Mouse (Mus musculus): Measurements from ENCODE around the gene Smad6. TPM values are rescaled to one million over a fixed set of nuclear protein-coding genes. Genes with fewer than 3 reads are reported as not detected.

The Smad6 gene
- total RNA-seq, 4 experiments from 2014 or later = 1.9 to 2.8 (median 2.1) TPM

GRCm38 (mm10) chr9:63960829-63961185 lies 61.1 kb downstream of the Smad6 start:
- no peak for DNase-seq (ENCODE audit: low spot score in 2 of 2)

- DNase-seq (ENCODE audit: low spot score in 2 of 2) = no peak
These were observed 61.7 kb downstream of the Smad6 start for GRCm38 (mm10) chr9:63959933-63960828.

DNA sequence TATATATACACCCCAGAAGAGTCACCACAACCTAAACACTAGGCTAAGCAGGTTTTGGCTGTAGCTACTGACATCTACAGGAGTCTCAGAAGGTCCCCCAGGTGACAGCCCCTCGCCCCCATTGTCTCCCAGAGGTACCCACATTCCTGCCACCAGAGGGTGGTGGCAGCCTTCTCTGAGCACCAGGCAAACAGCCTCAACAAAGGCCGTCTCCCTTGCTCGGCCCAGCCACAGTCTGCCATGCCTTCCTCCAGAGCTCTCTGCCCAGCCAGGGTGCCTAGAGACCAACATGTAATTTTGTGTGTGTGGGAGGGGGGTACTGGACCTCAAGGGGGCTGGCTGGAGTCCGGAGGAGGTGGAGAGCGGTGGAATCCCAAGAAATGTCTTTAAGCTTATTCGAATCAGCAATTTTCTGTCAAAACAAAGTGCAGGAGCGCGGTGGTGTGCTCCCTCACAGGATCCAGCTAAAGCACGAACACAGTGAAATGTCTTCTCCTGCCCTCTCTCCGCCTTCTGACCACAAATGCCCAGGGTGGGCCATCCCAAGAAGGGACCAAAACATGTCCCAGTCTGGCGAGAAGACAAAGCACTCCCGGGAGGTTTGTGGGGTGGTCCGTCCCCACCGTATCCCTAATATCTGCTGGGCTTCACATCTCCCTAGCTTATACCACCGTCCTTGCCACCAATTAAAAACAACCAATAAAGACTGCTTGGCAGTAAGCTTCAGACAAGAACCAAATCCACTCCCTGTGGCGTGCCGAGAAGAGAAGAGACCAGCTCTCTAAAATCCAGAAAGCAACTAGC lies 62.5 kb downstream of the Smad6 start:
- no peak for DNase-seq (ENCODE audit: low spot score in 2 of 2)

DNA sequence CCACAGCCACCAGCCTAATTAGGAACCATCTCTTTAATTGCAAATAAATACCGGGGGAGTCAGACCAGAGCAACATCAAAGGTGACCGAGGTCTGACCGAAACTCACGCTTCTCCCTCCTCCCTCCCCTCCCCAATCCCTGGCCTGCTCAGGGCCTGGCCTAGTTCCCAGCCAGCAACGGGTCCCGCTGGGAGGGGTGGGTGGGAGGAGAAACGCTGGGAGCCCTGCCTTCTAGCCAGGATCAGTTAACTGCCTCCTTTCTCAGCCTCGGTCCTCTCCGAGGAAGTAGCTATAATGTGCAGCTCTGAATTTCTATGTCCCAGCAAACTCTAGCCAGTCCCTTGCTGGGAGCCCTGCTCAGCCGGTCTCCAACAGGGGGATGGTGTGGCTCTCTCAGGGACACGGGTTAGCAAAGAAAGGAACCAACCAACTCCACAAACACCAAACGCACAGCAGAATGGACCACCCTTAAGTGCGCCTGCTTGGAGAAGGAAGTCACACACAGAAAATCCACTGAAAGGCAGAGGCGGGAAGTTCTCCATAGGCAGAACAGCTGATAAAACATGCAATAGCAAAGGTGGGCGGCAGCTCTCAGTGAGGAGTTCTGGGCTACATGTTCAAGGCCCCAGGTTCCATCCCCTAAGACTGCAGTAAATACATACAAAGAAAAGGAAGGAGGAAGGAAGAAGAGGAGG lies 63.4 kb downstream of the Smad6 start:
- DNase-seq (ENCODE audit: low spot score in 2 of 2) = no peak

DNA sequence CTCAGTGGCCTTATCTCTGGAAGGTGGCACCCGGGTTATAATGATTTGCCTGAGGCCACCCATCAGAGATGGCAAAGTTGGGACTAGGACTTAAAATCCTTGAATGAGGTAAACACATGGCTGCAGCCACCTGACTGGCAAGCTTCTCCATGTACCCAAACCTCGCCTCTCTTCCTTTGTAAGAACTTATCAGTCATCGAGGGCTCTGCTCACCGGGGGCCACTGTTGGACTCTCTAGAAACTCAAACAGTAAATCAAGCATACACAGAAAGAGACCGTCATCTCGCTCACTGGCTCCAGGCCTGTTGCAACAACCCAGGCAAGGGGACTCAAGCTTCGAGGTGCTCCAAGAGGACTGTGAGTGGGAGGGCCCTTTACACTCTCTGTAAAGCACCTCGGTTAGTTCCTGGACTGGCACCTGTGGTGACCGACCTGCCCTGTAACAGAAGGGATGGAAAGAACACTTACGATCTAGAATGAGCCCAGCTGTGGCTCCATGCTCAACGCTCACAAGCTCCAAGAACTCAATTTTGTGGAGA lies 64.1 kb downstream of the Smad6 start:
- no peak for DNase-seq (ENCODE audit: low spot score in 2 of 2)

- peak in 1 of 2 experiments; percentile 59 for DNase-seq (ENCODE audit: low spot score in 2 of 2)
These were observed 65.8 kb downstream of the Smad6 start for GRCm38 (mm10) chr9:63956052-63956451.

GRCm38 (mm10) chr9:63953691-63954090 lies 68.2 kb downstream of the Smad6 start:
- DNase-seq (ENCODE audit: low spot score in 2 of 2) = peak in 1 of 2 experiments; percentile 30

GRCm38 (mm10) chr9:63952591-63952990 lies 69.3 kb downstream of the Smad6 start:
- DNase-seq (ENCODE audit: low spot score in 2 of 2) = no peak

DNA sequence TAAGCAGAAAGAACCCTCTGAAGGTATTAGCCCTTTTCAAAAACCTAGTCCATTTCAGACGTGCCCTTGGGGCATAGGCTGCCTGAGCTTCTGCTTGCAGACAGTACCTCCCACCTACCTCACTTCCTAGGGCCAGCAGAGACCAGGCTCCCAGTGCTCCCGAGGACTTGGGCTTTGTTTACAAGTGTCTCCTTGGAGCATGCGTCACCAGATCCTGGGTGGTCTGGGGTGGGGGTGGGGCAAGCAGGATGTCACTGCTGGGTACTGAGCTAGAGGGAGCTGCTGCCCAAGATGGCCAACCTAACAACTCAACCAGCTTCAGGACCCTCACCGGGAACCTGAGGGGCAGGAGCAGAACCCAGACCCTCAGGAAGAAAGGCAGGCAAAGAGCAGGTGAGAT lies 71.5 kb downstream of the Smad6 start:
- DNase-seq (ENCODE audit: low spot score in 2 of 2) = no peak

DNA sequence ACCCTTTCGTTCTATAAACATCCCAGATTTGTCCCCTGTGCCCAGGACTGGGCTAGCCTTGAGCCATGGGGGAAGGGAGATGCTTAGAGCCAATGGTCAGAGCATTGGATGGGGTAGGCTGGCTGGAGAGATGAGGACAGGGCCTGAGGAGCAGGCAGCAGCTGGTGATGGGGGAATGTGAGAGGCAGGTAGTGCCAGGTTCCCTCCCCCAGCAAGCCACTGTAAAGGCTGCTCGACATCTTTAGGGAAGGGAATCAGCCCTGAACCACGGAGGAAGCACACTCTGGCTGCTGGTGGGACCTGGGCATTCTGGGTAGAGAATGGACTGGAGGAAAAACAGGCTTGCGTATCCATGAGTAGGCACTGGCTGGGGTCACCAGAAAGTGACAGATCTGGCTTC lies 72.5 kb downstream of the Smad6 start:
- DNase-seq (ENCODE audit: low spot score in 2 of 2) = no peak

DNA sequence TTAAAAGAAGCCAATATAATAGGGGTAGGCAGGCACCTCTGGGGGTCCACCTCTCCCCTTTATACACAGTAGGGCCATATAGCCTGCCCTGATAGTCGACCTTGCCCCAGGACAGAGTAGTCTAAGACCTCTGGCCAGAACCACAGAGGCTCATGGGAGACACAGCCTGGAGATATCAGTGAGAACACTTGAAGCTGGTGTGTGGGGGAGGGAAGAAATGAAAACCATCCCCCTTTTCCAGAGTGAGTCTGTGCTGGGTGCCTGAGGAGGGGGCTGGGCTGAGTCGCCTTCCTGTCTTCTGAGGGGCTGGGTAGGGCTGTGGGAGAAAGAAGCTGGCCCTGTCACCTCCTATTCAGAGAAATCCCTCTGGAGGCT lies 79.3 kb downstream of the Smad6 start:
- no peak for DNase-seq (ENCODE audit: low spot score in 2 of 2)

DNA sequence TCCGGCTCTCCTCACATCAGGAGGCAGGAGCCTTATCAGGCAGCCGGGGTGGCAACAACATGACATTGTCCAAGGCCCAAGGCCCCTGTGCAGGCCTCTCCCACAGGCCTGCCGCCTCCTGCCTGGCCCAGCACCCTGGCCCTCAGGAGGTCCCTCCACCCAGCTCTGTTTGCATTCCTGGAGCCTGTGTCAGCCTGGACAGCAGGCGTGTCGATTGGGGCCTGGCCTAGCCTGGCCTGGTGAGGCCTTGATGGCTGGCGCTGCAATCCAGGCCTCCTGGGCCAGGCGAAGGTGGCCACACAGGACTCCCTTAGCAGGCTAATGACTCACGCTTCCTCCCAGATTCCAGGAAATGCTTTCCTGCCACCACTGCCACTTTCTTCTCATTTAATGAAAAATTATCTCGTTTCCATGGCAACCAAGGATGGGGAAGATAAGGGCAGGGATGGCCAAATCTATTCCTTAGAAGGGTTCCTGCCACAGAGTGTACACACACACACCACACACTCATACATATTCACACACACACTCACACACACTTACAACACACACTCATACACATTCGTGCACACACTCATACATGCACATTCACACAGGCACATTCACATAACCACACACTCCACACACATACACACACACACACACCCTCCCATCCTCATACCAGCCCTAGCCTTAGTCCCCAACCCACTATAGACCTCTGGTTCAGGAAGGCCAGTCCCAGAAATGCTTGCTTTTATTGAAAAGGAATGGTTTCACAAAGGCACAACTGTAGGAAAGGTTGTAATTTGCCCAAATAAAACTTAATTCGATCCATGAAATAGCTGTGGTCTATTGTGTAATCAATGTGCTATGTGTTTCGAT lies 79.9 kb downstream of the Smad6 start:
- no peak for DNase-seq (ENCODE audit: low spot score in 2 of 2)

GRCm38 (mm10) chr9:63936256-63936655 lies 85.6 kb downstream of the Smad6 start:
- no peak for DNase-seq (ENCODE audit: low spot score in 2 of 2)

DNA sequence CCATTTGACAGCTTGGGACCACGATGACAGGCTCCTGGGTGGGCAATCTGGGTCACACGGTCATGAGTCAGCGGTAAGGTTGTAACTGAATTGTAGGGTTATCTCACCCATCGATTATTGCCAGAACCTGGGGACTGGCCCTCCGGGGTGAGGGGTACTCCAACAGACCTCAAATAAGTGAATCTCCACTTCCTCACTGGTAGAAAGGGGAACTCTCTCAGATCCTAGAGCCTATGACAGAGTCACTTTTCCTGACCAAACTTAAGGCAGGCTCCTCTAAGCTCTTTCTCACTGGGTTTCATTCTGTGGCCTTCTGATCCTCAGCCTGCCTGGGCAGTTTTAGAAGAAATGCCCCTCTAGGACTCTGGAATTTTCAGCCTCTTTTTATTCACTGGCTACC lies 88.8 kb downstream of the Smad6 start:
- no peak for DNase-seq (ENCODE audit: low spot score in 2 of 2)

GRCm38 (mm10) chr9:63927340-63928049 lies 94.4 kb downstream of the Smad6 start:
- peak in 1 of 2 experiments; percentile 5 for DNase-seq (ENCODE audit: low spot score in 2 of 2)

- no peak for DNase-seq (ENCODE audit: low spot score in 2 of 2)
These were observed 95.5 kb downstream of the Smad6 start for GRCm38 (mm10) chr9:63926377-63926776.

GRCm38 (mm10) chr9:63923190-63923717 lies 98.6 kb downstream of the Smad6 start:
- DNase-seq (ENCODE audit: low spot score in 2 of 2) = no peak

DNA sequence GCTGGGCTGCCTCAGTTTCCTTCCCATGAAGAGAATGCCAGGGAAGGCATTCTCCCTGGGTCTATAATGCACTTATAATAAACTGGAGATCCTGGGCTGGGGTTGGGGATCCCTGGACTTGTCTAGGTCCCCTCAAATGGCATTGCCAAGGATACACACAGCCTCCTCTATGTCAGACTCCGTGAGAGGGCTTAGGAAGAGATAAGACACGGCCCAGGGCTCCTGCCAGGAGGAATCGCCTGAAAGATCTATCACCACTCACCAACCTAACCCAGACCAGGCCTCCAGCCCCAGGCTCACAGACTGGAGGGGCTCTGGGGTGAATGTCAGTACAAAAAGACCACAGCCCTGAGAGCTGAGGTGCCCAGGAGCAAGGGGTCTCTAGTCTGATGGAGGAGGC lies 102.2 kb downstream of the Smad6 start:
- no peak for DNase-seq (ENCODE audit: low spot score in 2 of 2)

- peak in 1 of 2 experiments; percentile 72 for DNase-seq (ENCODE audit: low spot score in 2 of 2)
These were observed 102.8 kb downstream of the Smad6 start for GRCm38 (mm10) chr9:63919001-63919555.
